Mouse (Mus musculus) thymus, postnatal 0 days (tissue): ENCODE results near the gene Nudt5. TPM values are rescaled to one million over a fixed set of nuclear protein-coding genes. Genes with fewer than 3 reads are reported as not detected.
A peak's percentile ranks its signal among the peaks of the same experiment; 100 is the strongest.

Experiments
- DNase-seq: peaks from one replicate; pipeline ENCODE4 v3.0.0-alpha.2; 2015; ENCODE audit warnings: low spot score
- polyA plus RNA-seq: library from polyadenylated mRNA; unstranded; fragments of >200 nt; fragmentation: Nextera tagmentation; extraction: Ambion mirVana; gene quantifications from 2 replicates; pipeline ENCODE4 v1.2.1, GENCODE M21; 2015

Nudt5 gene
- polyA plus RNA-seq, result 75.2 and 90.3 TPM in 2 replicates

DNA sequence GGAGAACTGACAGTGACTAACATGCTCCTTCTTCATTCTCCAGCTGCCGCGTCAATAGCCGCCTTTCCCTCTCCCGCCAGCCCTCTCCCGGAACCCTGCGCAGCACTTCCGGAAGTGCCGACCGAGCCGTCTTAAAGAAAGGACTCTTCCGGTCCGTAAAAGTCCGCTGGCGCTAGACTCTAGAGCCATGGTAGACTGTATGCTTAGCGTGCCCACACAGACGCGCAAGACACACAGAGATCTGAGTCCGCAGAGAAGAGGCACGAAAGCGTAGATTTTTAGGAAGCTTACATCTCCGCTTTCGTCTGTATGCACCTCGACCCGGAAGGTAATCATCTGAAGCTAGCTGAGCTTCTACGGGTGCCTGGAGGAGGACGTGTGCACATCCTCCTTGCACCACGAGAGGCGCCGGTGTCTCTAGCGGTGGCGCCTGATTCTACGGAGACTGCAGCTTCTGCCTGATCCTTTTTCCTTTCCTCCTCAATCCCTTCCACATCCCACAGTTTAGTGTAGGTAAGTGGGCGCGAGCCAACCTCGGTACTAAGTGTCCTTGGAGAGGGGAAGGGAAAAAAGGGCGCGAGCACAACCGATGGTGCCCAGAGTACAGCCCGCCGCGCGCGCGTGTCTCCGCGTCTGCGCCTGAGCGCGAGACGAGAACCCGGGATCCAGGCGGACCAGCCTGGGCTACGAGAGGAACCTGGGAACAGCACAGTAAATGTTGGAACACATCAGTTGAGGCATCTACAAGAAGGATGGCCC is at the start of gene Nudt5, which contains the start of gene Cdc123:
Nudt5 (plus strand) TSS at position 147 of the 759 bp plus-strand sequence.
Cdc123 (minus strand) TSS at position 292 of the 759 bp plus-strand sequence.
- peak; percentile 94 for DNase-seq

DNA sequence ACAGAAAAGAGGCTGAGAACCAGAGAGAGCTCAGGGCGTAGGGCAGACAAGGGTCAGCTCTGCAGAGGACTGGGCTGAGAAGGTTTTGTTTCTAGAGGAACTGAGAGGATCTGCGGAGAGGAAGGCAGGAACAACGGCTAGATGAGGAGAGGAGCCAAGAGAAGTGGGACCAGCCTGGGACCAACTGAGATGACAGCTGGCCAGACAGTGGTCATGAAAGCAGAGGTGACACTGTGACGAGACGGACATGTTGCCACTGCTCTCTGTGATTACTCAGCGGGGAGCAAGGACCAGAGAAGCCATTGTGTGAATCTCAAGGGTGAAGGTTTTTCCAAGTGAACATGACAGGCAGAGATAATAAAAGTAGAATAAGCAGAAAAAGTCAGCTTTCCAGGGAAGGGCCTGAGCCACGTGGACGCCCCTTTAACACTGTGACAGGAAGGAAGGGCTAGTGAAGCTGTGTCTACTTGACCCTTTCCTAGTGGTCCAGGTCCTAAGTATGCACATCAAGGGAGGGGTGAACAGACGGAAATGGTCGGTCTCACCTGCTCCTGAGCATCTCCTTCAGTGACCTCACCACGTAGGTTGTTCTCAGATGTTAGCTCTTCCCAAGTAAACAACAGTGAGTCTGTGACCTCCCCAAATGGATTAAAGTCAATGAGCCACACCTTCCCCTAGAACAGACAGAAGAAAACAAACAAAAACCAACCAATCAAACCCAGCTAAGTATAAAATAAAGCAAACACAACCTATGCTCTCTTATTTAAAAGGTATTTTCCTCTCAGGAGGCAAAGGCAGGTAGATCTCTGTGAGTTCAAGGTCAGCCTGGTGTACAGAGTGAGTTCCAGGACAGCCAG is 46.8 kb upstream of the Nudt5 start:
- no peak for DNase-seq

DNA sequence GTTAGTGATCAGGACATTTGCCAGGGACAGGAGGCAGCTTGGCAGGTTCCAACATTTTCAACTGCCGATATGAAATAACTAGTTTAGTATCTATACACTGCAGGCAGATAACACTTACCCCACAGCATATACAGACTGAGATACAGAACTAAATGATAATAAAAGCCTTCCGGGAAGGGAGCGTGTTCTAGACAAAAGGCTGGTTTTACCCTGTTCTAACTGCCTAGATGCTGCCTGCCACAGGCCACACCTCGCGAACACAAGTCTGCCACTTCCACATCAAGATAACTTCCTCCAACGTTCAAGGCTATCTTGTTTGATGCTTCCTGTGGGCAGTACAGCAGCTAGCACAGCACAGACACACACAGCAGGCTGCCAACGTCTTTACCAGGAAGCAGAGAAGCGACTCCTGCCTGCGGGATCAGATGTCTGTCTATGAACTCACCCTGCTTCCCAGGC is 43.6 kb upstream of the Nudt5 start:
- peak; percentile 33 for DNase-seq

DNA sequence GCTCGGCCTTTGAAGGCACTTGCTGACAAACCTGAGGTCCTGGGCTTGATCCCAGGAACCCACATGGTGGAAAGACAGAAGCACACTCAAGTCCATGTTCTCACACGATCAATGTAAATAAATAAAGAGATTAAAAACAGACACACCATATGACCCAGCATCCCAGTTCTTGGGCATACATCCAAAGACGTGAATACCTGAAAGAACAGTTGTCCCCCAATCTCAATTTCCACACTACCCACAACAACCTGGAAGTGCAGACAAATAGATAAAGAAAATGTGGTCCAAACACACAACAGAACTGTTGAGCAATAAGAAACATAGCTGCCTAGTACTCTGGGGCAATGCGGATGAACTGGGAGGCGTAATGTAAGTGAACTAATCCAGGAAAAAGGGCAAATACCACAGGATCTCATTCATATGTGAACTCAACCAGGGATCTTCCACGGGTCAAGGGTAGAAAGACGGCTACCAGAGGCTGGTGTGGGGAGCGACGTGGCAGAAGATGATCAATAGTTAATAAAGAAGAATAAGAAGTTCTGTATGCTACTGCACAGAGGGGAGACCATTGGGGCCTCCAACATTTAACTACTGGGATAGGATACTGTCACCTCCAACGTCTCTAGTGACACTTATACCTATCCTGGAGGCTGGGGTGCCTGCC is 42.8 kb upstream of the Nudt5 start:
- no peak for DNase-seq

GRCm38 (mm10) chr2:5804440-5805045 is 40.3 kb upstream of the Nudt5 start:
- DNase-seq, result no peak

DNA sequence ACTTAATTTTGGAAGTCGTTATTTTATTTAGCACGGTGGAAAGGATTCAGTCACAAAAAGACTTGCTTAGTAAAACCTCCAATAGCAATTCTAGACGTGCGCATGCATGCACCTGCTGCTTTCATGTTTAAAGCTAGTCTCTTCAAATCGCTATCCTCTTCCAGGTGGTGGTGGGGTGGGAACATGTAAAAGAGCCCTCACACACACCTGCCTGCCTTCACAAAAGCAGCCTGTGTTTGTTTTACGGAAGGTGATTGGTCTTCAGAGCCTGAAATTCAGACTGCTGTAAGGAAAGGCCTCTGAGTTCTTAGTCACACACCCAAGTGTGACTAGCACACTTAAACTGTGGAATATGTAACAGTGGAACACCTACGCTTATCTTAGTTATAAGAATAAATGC is 39.6 kb upstream of the Nudt5 start:
- no peak for DNase-seq

DNA sequence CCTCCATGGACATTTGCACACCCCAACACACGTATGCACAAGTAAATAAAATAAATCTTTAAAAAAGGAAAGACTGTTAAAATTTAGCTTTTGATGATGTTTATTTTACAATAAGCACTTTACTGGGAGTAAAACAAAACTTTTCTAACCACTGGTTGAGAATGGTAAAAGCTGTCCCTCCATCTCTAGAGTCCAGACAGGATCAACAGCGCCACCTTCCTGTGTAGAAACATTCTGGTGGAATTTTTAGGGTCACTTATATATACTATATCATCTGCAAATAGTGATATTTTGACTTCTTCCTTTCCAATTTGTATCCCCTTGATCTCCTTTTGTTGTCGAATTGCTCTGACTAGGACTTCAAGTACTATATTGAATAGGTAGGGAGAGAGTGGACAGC is 38.6 kb upstream of the Nudt5 start:
- peak; percentile 38 for DNase-seq

DNA sequence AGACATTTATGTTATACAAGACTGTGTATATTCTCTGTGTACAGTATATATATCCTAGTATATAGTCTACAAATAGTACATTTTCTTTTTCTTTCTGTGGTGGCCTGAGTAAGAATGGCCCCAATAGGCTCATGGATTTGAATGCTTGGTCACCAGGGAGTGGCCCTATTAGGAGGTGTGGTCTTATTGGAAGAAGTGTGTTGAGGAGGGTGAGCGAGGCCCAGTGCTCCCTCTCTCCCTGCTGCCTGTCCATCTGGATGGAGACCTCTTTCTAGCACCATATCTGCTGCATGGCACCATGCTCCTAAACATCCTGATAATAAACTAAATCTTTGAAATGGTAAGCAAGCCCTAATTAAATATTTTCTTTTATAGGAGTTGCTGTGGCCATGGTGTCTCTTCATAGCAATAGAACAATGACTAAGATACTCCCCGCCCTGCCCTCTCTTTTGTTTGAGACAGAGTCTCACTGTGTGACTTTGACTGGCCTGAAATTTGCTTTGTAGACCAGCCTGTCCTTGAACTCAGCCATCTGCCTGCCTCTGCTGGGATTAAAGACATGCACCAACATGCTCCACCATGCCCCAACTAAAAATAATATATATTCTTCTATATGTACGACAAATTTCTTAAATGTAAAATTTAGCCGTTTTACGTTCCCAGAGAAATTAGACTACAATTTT is 34.6 kb upstream of the Nudt5 start:
- no peak for DNase-seq

DNA sequence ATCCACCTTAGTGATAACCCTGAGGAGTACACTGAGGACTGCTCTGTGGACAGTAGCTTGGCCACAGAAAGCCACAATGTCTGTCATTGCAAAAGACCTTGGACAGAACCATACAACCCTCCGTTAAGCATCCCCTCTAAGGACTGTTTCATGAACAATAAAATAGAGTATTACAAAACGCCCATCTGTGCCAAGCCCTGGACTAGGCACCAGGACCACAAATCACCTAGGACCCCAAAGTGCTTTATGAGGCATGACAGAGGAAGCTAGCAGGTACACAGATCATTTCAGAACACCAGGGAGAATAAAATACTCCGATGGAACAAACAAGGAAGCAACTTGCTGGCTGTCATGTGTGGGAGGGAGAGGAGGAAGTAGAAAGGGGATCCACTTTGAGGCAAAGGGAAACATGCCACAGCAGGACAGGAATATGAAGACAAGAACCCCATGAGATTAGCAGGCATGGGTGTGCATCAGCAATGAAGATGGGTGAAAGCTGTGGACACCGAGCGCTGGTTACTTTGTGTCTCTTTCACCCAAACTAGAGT is 33.5 kb upstream of the Nudt5 start:
- no peak for DNase-seq

GRCm38 (mm10) chr2:5821264-5821663 is 23.6 kb upstream of the Nudt5 start:
- no peak for DNase-seq

GRCm38 (mm10) chr2:5822449-5822848 is 22.4 kb upstream of the Nudt5 start:
- DNase-seq, result no peak

GRCm38 (mm10) chr2:5824213-5824612 is 20.6 kb upstream of the Nudt5 start:
- DNase-seq, result peak; percentile 19

GRCm38 (mm10) chr2:5824685-5825084 is 20.1 kb upstream of the Nudt5 start:
- no peak for DNase-seq

DNA sequence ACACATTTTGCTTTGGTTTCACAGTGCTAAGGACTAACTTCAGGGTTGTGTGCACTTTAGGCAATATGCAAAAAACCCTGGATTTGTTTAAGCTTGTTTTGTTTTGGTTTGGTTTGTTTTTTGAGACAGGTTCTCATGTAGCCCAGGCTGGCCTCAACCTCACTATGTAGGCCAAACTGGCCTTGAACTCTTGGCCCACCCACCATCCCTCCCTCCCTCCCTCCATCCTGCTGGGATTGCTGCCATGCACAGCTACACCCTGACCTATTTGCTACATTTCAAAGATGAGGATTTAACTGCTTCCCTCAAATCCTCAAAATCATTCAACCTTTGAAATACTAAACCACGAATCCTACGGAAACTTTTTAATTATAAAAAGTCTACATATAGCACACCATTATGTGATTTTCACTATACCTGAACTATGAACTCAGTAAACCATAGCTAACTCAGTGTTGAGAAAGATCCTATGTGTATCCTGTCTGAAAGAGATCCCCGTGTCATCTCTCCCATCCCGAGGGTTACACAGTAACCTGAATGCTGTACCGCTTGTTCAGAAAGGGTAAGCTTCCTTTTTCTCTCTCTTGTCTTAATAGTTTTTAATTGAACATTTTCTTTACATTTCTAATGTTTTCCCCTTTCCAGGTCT is 19.4 kb upstream of the Nudt5 start:
- no peak for DNase-seq

GRCm38 (mm10) chr2:5840815-5841214 is 4.0 kb upstream of the Nudt5 start:
- no peak for DNase-seq

DNA sequence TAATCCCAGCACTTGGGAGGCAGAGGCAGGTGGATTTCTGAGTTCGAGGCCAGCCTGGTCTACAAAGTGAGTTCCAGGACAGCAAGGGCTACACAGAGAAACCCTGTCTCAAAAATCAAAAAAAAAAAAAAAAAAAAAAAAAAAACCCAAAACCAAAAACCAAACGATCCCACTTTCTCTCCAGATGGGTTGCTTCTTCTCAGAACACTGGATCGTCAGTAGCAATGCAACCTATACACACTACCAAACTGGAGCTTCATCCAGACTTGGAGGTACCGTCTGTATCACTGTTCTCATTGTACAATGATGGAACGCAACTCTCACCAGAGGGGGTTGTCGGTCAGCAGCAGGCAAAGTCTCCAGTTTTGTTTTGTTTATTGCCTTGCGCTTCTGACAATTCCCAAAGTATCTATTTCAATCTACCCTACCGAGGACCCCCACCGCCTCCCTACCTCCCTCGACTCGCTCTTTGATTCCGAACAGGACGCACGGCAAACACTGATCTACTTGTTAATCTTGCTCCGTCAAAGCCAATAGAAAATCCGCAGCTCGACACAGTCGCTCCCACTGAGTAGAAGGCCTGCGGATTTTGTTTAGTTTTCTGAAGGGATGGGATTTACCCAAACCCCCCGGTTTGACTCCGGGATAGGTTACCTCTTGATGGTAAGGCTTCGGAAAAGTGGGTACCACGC is 492 bp upstream of the Nudt5 start:
- no peak for DNase-seq

GRCm38 (mm10) chr2:5845826-5846225 is 1.0 kb downstream of the Nudt5 start:
- DNase-seq, result no peak

GRCm38 (mm10) chr2:5851116-5851515 is 6.3 kb downstream of the Nudt5 start:
- no peak for DNase-seq

DNA sequence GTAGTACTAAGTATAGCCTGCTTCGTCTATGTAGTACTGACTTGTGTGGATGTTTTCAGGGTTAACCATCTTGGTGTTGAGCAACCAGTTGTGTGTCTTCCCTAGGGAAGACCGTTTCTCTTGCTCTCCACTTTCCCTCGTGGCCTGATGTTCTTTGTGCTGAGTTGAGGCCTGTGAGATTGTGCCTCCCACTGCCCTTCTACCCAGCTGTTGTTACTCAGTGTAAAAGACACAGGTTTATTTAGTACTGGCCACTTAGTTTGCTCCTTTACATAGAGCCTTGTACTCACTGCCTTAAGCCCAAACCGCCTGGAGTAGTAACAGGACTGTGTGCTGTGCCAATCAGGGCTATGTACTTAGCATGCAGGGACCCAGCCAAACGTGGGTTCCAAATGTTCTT is 7.0 kb downstream of the Nudt5 start:
- DNase-seq, result no peak
